Mouse (Mus musculus) heart, embryonic 13.5 days (tissue): ENCODE measurements around the gene Sprr1a. TPM values are rescaled to one million over a fixed set of nuclear protein-coding genes. Genes with fewer than 3 reads are reported as not detected.
"Not testable (repeated sequence)": the region's sequence is repeated elsewhere in the genome, so short reads cannot be mapped to it uniquely, and the experiment has no call there.

Source experiments
- ATAC-seq: fragments of 200-750 bp; cut with Nextera tagmentation; 2 replicates; pipeline ENCODE4 v1.8.0; 2017; ENCODE audit warnings: moderate TSS enrichment; ENCODE audit not compliant: insufficient number of reproducible peaks, low FRiP score, low TSS enrichment; ENCODE audit errors: extremely low read depth
- H3K27ac ChIP-seq: fragments of 300-500 bp; sonication (generic); replicated peaks from 2 replicates; pipeline ENCODE4 v1.5.1; 2015; ENCODE audit warnings: moderate library complexity, mild to moderate bottlenecking, inconsistent platforms
- H3K27me3 ChIP-seq: fragments of 300-500 bp; sonication (generic); replicated peaks from 2 replicates; pipeline ENCODE4 v1.6.1; 2015; ENCODE audit warnings: mild to moderate bottlenecking, inconsistent platforms
- H3K36me3 ChIP-seq: fragments of 300-500 bp; sonication (generic); 2 replicates; pipeline ENCODE4 v1.6.1; 2015; ENCODE audit warnings: mild to moderate bottlenecking, inconsistent platforms
- H3K4me1 ChIP-seq: fragments of 300-500 bp; sonication (generic); 2 replicates; pipeline ENCODE4 v1.6.1; 2015; ENCODE audit warnings: inconsistent platforms
- H3K4me2 ChIP-seq: fragments of 300-500 bp; sonication (generic); 2 replicates; pipeline ENCODE4 v1.6.1; 2015; ENCODE audit warnings: inconsistent platforms, mild to moderate bottlenecking, moderate library complexity
- H3K4me3 ChIP-seq: fragments of 300-500 bp; sonication (generic); 2 replicates; pipeline ENCODE4 v1.5.1; 2015; ENCODE audit warnings: moderate library complexity, mild to moderate bottlenecking, inconsistent platforms
- H3K9ac ChIP-seq: fragments of 300-500 bp; sonication (generic); 2 replicates; pipeline ENCODE4 v1.6.1; 2015; ENCODE audit warnings: inconsistent platforms, mild to moderate bottlenecking, moderate library complexity
- H3K9me3 ChIP-seq: fragments of 300-500 bp; sonication (generic); 2 replicates; pipeline ENCODE4 v1.6.1; 2016; ENCODE audit warnings: inconsistent platforms
- WGBS: fragments of 180-500 bp; shearing (Covaris S2); methylation state at CpG from one replicate; pipeline ENCODE4 v1.1.7; 2015; ENCODE audit warnings: mixed read lengths; 5-methylcytosine and 5-hydroxymethylcytosine counted together
- polyA plus RNA-seq: library from polyadenylated mRNA; unstranded; fragments of >200 nt; fragmentation: Nextera tagmentation; extraction: Ambion mirVana; gene quantifications from 2 replicates; pipeline ENCODE4 v1.2.1, GENCODE M21; 2015

Sprr1a gene
- 0.19 and 0.31 TPM in 2 replicates for polyA plus RNA-seq

- Histone ChIP-seq H3K4me2 (no peak within 1 kb of the TSS), H3K4me1 (no peaks in the 10 kb centered on the region), H3K36me3 (no peaks in the 10 kb centered on the region), H3K9me3 (no peaks in the 10 kb centered on the region), H3K27me3 (no peaks in the 10 kb centered on the region), H3K9ac (no peak within 1 kb of the TSS), H3K27ac (no peak within 1 kb of the TSS), H3K4me3 (no peak within 1 kb of the TSS)
- no peak for ATAC-seq
Observed at GRCm38 (mm10) chr3:92485863-92486262, at the start of gene Sprr1a. Gene Sprr1a, minus strand, starts transcription at chr3:92485895.

DNA sequence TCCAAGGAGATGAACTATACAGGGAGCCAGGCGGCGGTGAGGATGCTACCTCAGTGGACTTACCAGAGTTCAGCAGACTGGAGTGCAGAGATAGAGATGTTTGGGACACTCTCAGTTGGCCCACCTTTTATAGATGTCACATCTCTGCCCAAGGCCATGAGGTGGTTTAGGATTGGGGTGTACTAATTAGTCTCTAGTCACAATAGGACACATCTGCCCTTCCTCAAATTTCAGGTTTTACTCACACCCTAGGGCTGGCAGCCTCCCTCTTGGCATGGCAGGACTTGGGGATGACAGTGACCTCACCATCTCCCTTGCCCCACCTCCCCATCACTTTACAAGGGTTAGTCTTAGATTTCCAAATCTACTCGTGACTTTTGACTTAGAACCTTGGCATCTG is 48.7 kb upstream of the Sprr1a start, which contains the start of gene 2310046K23Rik:
2310046K23Rik (minus strand) TSS at position 101 of the 400 bp plus-strand sequence.
- ATAC-seq: no peak
- no peak within 1 kb of the TSS for H3K4me3 ChIP-seq
- no peaks in the 10 kb centered on the region for H3K9me3 ChIP-seq
- no peaks in the 10 kb centered on the region for H3K27me3 ChIP-seq
- no peaks in the 10 kb centered on the region for H3K36me3 ChIP-seq
- H3K4me1 ChIP-seq: no peaks in the 10 kb centered on the region
- no peak within 1 kb of the TSS for H3K4me2 ChIP-seq
- no peak within 1 kb of the TSS for H3K27ac ChIP-seq
- H3K9ac ChIP-seq: no peak within 1 kb of the TSS
- WGBS: 75% methylated on average over 3 of the region's 3 CpGs

DNA sequence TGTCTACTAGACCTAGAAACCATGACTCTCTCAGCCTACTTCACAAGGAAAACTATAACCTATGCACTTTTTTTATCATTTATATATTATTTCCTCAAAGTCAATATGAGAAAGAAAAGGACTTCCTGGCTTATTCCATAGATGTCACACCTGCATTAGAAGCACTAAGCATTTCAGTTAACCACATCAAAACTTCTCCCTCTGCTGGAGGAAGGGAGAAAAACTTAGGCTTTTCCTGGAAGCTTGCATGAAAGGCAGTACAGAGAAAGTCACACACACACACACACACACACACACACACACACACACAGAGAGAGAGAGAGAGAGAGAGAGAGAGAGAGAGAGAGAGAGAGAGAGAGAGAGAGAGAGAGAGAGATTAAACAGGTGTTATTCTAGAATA is 26.6 kb upstream of the Sprr1a start:
- Histone ChIP-seq H3K27me3 (no peaks in the 10 kb centered on the region), H3K4me3 (no peak overlapping the region), H3K4me1 (no peaks in the 10 kb centered on the region)

GRCm38 (mm10) chr3:92510786-92511185 is 25.1 kb upstream of the Sprr1a start:
- no peak overlapping the region for H3K27ac ChIP-seq
- H3K27me3 ChIP-seq: no peaks in the 10 kb centered on the region
- no peaks in the 10 kb centered on the region for H3K4me1 ChIP-seq
- no peak overlapping the region for H3K4me3 ChIP-seq
- H3K4me2 ChIP-seq: no peak overlapping the region
- no peaks in the 10 kb centered on the region for H3K9me3 ChIP-seq
- no peak overlapping the region for H3K9ac ChIP-seq
- no peak for ATAC-seq
- no peaks in the 10 kb centered on the region for H3K36me3 ChIP-seq

More for the DNA sequence above, 26.6 kb upstream of the Sprr1a start:
- Histone ChIP-seq H3K36me3 (no peaks in the 10 kb centered on the region), H3K9me3 (no peaks in the 10 kb centered on the region), H3K9ac (no peak overlapping the region), H3K27ac (no peak overlapping the region), H3K4me2 (no peak overlapping the region)
- ATAC-seq: no peak

GRCm38 (mm10) chr3:92508185-92508584 is 22.5 kb upstream of the Sprr1a start:
- Histone ChIP-seq H3K4me3 (no peak overlapping the region), H3K9me3 (no peaks in the 10 kb centered on the region), H3K27me3 (no peaks in the 10 kb centered on the region), H3K27ac (no peak overlapping the region), H3K9ac (no peak overlapping the region), H3K4me2 (no peak overlapping the region), H3K4me1 (no peaks in the 10 kb centered on the region), H3K36me3 (no peaks in the 10 kb centered on the region)
- WGBS: 63% methylated on average over 1 of the region's 1 CpGs
- no peak for ATAC-seq

DNA sequence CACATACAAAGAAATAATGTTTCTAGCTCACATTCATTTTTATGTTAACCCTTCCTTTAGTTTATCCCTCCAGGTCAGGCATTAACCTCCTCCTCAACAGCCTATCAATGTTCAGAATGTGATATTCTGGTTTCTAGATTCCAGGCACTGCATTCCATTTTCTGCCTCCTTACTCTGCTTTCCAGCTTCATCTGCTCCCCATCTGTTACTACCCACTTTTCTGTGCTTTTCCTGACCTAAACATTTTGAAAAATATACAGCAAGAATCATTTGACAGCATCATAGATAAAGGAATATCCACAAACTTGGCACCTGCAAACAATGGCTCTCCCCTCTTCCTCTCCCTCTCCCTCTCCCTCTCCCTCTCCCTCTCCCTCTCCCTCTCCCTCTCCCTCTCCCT is 17.8 kb upstream of the Sprr1a start:
- no peaks in the 10 kb centered on the region for H3K36me3 ChIP-seq
- H3K4me3 ChIP-seq: no peak overlapping the region
- no peaks in the 10 kb centered on the region for H3K27me3 ChIP-seq
- no peak overlapping the region for H3K4me2 ChIP-seq
- no peak for ATAC-seq
- no peaks in the 10 kb centered on the region for H3K9me3 ChIP-seq
- H3K4me1 ChIP-seq: no peaks in the 10 kb centered on the region
- H3K9ac ChIP-seq: no peak overlapping the region
- no peak overlapping the region for H3K27ac ChIP-seq

DNA sequence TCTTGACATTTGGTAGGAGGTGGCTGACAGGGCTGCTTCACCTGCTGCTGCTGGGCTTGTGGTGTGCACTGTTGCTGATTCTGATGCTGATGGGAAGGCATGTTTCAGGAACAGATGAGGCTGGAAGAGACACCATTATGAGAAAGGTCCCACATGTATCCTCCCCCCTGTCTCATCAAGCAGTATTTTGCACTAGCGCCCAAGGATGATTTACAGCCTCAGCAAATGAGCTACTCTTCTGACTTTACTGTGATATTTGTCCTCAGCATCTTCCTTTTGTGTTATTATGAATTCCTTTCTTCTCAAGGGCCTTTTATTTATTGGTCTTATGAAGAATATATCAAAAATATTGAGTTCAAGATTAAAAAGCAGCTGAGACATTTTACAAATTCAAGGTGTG is 14.7 kb upstream of the Sprr1a start, which contains the start of gene Sprr4:
Sprr4 (minus strand) TSS at position 101 of the 400 bp plus-strand sequence.
- WGBS: 83% methylated on average over 1 of the region's 1 CpGs
- Histone ChIP-seq H3K36me3 (no peaks in the 10 kb centered on the region), H3K9ac (no peak within 1 kb of the TSS), H3K4me3 (no peak within 1 kb of the TSS), H3K27me3 (no peaks in the 10 kb centered on the region), H3K27ac (no peak within 1 kb of the TSS), H3K4me2 (no peak within 1 kb of the TSS), H3K4me1 (no peaks in the 10 kb centered on the region), H3K9me3 (no peaks in the 10 kb centered on the region)
- no peak for ATAC-seq

DNA sequence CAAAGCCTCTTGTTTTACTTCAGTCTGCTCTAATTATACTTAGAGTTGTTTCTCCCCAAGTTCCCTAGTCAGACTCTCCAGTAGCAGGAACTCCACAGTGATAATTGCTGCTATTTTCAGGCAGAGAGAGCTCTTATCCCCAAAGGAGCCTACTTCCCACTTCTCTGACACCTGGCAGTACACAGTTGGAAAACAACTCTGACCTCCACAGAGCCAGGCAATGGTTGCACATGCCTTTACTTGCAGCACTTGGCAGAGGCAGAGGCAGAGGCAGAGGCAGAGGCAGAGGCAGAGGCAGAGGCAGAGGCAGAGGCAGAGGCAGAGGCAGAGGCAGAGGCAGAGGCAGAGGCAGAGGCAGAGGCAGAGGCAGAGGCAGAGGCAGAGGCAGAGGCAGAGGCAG is 4.6 kb upstream of the Sprr1a start:
- not testable (repeated sequence) for H3K4me2 ChIP-seq, H3K27ac ChIP-seq, H3K4me3 ChIP-seq, H3K36me3 ChIP-seq, H3K4me1 ChIP-seq, H3K27me3 ChIP-seq, H3K9me3 ChIP-seq, ATAC-seq, H3K9ac ChIP-seq

- no peaks in the 10 kb centered on the region for H3K4me1 ChIP-seq
- WGBS: 42% methylated on average over 1 of the region's 1 CpGs
- no peaks in the 10 kb centered on the region for H3K36me3 ChIP-seq
- ATAC-seq: no peak
- H3K4me3 ChIP-seq: no peak overlapping the region
- no peaks in the 10 kb centered on the region for H3K9me3 ChIP-seq
- H3K27ac ChIP-seq: no peak overlapping the region
- H3K4me2 ChIP-seq: no peak overlapping the region
- H3K27me3 ChIP-seq: no peaks in the 10 kb centered on the region
- H3K9ac ChIP-seq: no peak overlapping the region
Observed at GRCm38 (mm10) chr3:92486307-92486706, 612 bp upstream of the Sprr1a start.

DNA sequence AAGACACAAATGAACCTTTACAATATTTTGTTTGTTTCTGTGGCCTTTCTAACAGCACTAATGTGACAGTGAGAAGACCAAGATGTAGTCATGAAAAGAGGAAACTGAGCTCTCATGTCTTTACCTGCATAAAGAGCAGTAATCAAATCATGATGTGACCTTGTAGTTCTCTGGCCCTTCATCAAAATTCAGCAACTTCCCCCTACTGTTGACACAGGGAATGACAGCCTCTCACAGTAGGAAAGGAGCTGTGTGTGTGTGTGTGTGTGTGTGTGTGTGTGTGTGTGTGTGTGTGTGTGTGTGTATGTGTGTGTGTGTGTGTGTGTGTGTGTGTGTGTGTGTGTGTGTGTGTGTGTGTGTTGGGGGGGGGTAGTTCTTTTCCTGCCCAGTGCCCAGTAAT is 4.4 kb downstream of the Sprr1a start:
- not testable (repeated sequence) for H3K27ac ChIP-seq, ATAC-seq, H3K9ac ChIP-seq, H3K4me1 ChIP-seq, H3K36me3 ChIP-seq, H3K27me3 ChIP-seq, H3K4me2 ChIP-seq, H3K9me3 ChIP-seq, H3K4me3 ChIP-seq

DNA sequence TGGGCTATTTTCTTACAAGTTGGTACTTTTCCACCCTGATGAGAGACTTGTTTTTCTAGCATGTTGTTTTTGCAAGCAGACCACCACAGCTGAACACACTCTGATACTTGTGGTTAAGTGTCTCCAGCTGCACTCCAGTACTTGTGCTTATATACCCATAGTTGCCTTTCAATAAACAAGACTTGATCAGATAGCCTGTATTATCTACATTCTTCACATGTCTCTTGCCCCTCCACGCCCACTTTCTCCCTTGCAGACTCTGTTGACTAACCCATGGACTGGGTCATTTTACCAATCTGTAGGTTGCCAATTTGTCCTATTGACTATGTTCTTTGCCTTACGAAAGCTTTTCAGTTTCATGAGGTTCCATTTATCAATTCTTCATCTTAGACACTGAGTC is 15.6 kb downstream of the Sprr1a start:
- no peak overlapping the region for H3K9ac ChIP-seq
- no peak overlapping the region for H3K27ac ChIP-seq
- whole genome bisulfite sequencing: 64% methylated on average over 2 of the region's 2 CpGs
- H3K36me3 ChIP-seq: no peaks in the 10 kb centered on the region
- H3K27me3 ChIP-seq: no peaks in the 10 kb centered on the region
- H3K4me1 ChIP-seq: no peaks in the 10 kb centered on the region
- H3K4me3 ChIP-seq: no peak overlapping the region
- no peaks in the 10 kb centered on the region for H3K9me3 ChIP-seq
- no peak overlapping the region for H3K4me2 ChIP-seq
- no peak for ATAC-seq

DNA sequence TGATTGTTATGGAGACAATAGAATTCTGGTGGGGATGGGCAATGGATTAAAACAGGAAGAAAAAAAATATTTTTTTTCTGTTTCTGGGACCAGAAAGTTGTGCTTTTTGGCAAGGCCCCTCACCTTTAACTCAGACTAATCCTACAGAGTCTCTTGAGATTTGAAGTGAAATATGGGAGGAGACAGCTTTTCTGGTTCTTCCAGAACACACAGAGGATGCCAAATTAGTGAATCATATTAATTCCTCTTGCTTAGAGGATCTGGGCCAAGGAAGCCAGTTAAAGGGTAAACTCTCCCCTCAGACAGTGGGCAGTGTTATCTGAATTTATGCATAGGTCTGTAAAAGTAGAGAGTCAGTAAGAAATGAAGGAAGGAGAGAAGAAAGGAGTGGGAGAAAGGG is 18.3 kb downstream of the Sprr1a start:
- ATAC-seq: no peak
- H3K4me1 ChIP-seq: no peaks in the 10 kb centered on the region

GRCm38 (mm10) chr3:92466576-92466975 is 19.1 kb downstream of the Sprr1a start:
- H3K4me3 ChIP-seq: no peak overlapping the region
- no peak overlapping the region for H3K27ac ChIP-seq
- no peaks in the 10 kb centered on the region for H3K9me3 ChIP-seq
- no peak for ATAC-seq
- H3K9ac ChIP-seq: no peak overlapping the region
- no peak overlapping the region for H3K4me2 ChIP-seq
- no peaks in the 10 kb centered on the region for H3K36me3 ChIP-seq
- 63% methylated on average over 1 of the region's 1 CpGs for WGBS
- no peaks in the 10 kb centered on the region for H3K4me1 ChIP-seq
- H3K27me3 ChIP-seq: no peaks in the 10 kb centered on the region

More for the DNA sequence above, 18.3 kb downstream of the Sprr1a start:
- Histone ChIP-seq H3K36me3 (no peaks in the 10 kb centered on the region), H3K27me3 (no peaks in the 10 kb centered on the region), H3K9me3 (no peaks in the 10 kb centered on the region), H3K9ac (no peak overlapping the region), H3K4me3 (no peak overlapping the region), H3K4me2 (no peak overlapping the region), H3K27ac (no peak overlapping the region)
